Mouse (Mus musculus) forebrain, embryonic 13.5 days (tissue): ENCODE results near the gene Rnf216. TPM values are rescaled to one million over a fixed set of nuclear protein-coding genes. Genes with fewer than 3 reads are reported as not detected.

Source experiments
- ATAC-seq: fragments of 200-750 bp; cut with Nextera tagmentation; 2 replicates; pipeline ENCODE4 v1.8.0; 2017
- H3K27ac ChIP-seq: fragments of 300-500 bp; sonication (generic); 2 replicates; pipeline ENCODE4 v1.5.1; 2015; ENCODE audit warnings: inconsistent platforms, mild to moderate bottlenecking, moderate library complexity
- H3K27me3 ChIP-seq: fragments of 300-500 bp; sonication (generic); 2 replicates; pipeline ENCODE4 v1.6.1; 2015; ENCODE audit warnings: mild to moderate bottlenecking, inconsistent platforms
- H3K36me3 ChIP-seq: fragments of 300-500 bp; sonication (generic); 2 replicates; pipeline ENCODE4 v1.6.1; 2015; ENCODE audit warnings: mild to moderate bottlenecking, inconsistent platforms; ENCODE audit not compliant: poor library complexity, severe bottlenecking
- H3K4me1 ChIP-seq: fragments of 300-500 bp; sonication (generic); 2 replicates; pipeline ENCODE4 v1.6.1; 2015; ENCODE audit warnings: inconsistent platforms
- H3K4me2 ChIP-seq: fragments of 300-500 bp; sonication (generic); 2 replicates; pipeline ENCODE4 v1.6.1; 2015; ENCODE audit warnings: inconsistent platforms, mild to moderate bottlenecking, moderate library complexity
- H3K4me3 ChIP-seq: fragments of 300-500 bp; sonication (generic); 2 replicates; pipeline ENCODE4 v1.5.1; 2015; ENCODE audit warnings: mild to moderate bottlenecking, inconsistent platforms
- H3K9ac ChIP-seq: fragments of 300-500 bp; sonication (generic); 2 replicates; pipeline ENCODE4 v1.6.1; 2015; ENCODE audit warnings: mild to moderate bottlenecking, inconsistent platforms
- H3K9me3 ChIP-seq: fragments of 300-500 bp; sonication (generic); replicated peaks from 2 replicates; pipeline ENCODE4 v1.6.1; 2016; ENCODE audit warnings: inconsistent platforms
- WGBS: fragments of 180-500 bp; shearing (Covaris S2); methylation state at CpG from one replicate; pipeline ENCODE4 v1.1.7; 2015; 5-methylcytosine and 5-hydroxymethylcytosine counted together
- polyA plus RNA-seq: library from polyadenylated mRNA; unstranded; fragments of >200 nt; fragmentation: Nextera tagmentation; extraction: Ambion mirVana; gene quantifications from 2 replicates; pipeline ENCODE4 v1.2.1, GENCODE M21; 2015

Gene Rnf216
- polyA plus RNA-seq, 1 experiment from 2014 or later, result 36.7 TPM

- Histone ChIP-seq H3K36me3 (no peaks in the 10 kb centered on the region), H3K27ac (no peak overlapping the region), H3K9ac (no peak overlapping the region), H3K27me3 (no peaks in the 10 kb centered on the region), H3K4me2 (no peak overlapping the region), H3K4me3 (no peak overlapping the region), H3K9me3 (no peaks in the 10 kb centered on the region; the same call in 1 of the 2 replicates), H3K4me1 (peaks cover 5% of the 10 kb centered on the region; the same call in 1 of the 2 replicates)
- ATAC-seq, result no peak
- WGBS, result 88% methylated on average over 7 of the region's 7 CpGs
Measured at GRCm38 (mm10) chr5:143130342-143130741, 17.5 kb upstream of the Rnf216 start.

GRCm38 (mm10) chr5:143129101-143129500, 16.3 kb upstream of the Rnf216 start:
- no peak overlapping the region for H3K27ac ChIP-seq
- no peak overlapping the region for H3K9ac ChIP-seq
- WGBS, result 92% methylated on average over 16 of the region's 16 CpGs
- H3K4me3 ChIP-seq, result no peak overlapping the region
- ATAC-seq, result no peak
- H3K9me3 ChIP-seq, result no peaks in the 10 kb centered on the region; the same call in 1 of the 2 replicates
- H3K4me2 ChIP-seq, result no peak overlapping the region
- peaks cover 9% of the 10 kb centered on the region; the same call in 1 of the 2 replicates for H3K4me1 ChIP-seq
- H3K27me3 ChIP-seq, result no peaks in the 10 kb centered on the region
- H3K36me3 ChIP-seq, result no peaks in the 10 kb centered on the region

GRCm38 (mm10) chr5:143127837-143128236, 15.0 kb upstream of the Rnf216 start:
- H3K4me1 ChIP-seq, result peaks cover 9% of the 10 kb centered on the region; the same call in 1 of the 2 replicates
- H3K27ac ChIP-seq, result no peak overlapping the region
- no peaks in the 10 kb centered on the region for H3K36me3 ChIP-seq
- H3K4me3 ChIP-seq, result no peak overlapping the region
- ATAC-seq, result no peak
- H3K4me2 ChIP-seq, result no peak overlapping the region
- no peaks in the 10 kb centered on the region; the same call in 1 of the 2 replicates for H3K9me3 ChIP-seq
- no peak overlapping the region for H3K9ac ChIP-seq
- WGBS, result 88% methylated on average over 8 of the region's 8 CpGs
- no peaks in the 10 kb centered on the region for H3K27me3 ChIP-seq

GRCm38 (mm10) chr5:143126908-143127307, 14.1 kb upstream of the Rnf216 start:
- Histone ChIP-seq H3K36me3 (no peaks in the 10 kb centered on the region), H3K4me3 (no peak overlapping the region), H3K4me2 (no peak overlapping the region), H3K27me3 (no peaks in the 10 kb centered on the region), H3K9me3 (no peaks in the 10 kb centered on the region; the same call in 1 of the 2 replicates), H3K9ac (no peak overlapping the region), H3K4me1 (peaks cover 9% of the 10 kb centered on the region; the same call in 1 of the 2 replicates), H3K27ac (no peak overlapping the region)
- WGBS, result 72% methylated on average over 4 of the region's 4 CpGs
- no peak for ATAC-seq

- H3K36me3 ChIP-seq, result no peaks in the 10 kb centered on the region
- H3K4me1 ChIP-seq, result peaks cover 9% of the 10 kb centered on the region; the same call in 1 of the 2 replicates
- 90% methylated on average over 9 of the region's 9 CpGs for WGBS
- H3K27ac ChIP-seq, result peak overlapping the region; percentile 66; the same call in 1 of the 2 replicates
- no peak overlapping the region for H3K4me2 ChIP-seq
- no peak overlapping the region for H3K9ac ChIP-seq
- H3K4me3 ChIP-seq, result no peak overlapping the region
- ATAC-seq, result no peak
- H3K27me3 ChIP-seq, result no peaks in the 10 kb centered on the region
- no peaks in the 10 kb centered on the region; the same call in 1 of the 2 replicates for H3K9me3 ChIP-seq
Measured at GRCm38 (mm10) chr5:143126089-143126488, 13.3 kb upstream of the Rnf216 start.

GRCm38 (mm10) chr5:143125601-143126000, 12.8 kb upstream of the Rnf216 start:
- Histone ChIP-seq H3K4me1 (peaks cover 9% of the 10 kb centered on the region; the same call in 1 of the 2 replicates), H3K27ac (peak overlapping the region; percentile 66), H3K36me3 (no peaks in the 10 kb centered on the region), H3K4me3 (no peak overlapping the region), H3K27me3 (no peaks in the 10 kb centered on the region), H3K9ac (no peak overlapping the region), H3K9me3 (no peaks in the 10 kb centered on the region; the same call in 1 of the 2 replicates), H3K4me2 (peak overlapping the region; percentile 3; the same call in 1 of the 2 replicates)
- ATAC-seq, result peak; percentile 75; the same call in 1 of the 2 replicates
- 16% methylated on average over 7 of the region's 7 CpGs for WGBS

GRCm38 (mm10) chr5:143124805-143125378, 12.1 kb upstream of the Rnf216 start:
- Histone ChIP-seq H3K27me3 (no peaks in the 10 kb centered on the region), H3K9ac (no peak overlapping the region), H3K36me3 (no peaks in the 10 kb centered on the region), H3K4me3 (no peak overlapping the region), H3K4me1 (peaks cover 9% of the 10 kb centered on the region; the same call in 1 of the 2 replicates), H3K9me3 (no peaks in the 10 kb centered on the region; the same call in 1 of the 2 replicates), H3K27ac (peak overlapping the region; percentile 66), H3K4me2 (no peak overlapping the region)
- ATAC-seq, result no peak
- WGBS, result 74% methylated on average over 4 of the region's 4 CpGs

GRCm38 (mm10) chr5:143122673-143123072, 9.9 kb upstream of the Rnf216 start:
- Histone ChIP-seq H3K9me3 (no peaks in the 10 kb centered on the region), H3K27me3 (no peaks in the 10 kb centered on the region), H3K36me3 (no peaks in the 10 kb centered on the region), H3K27ac (no peak overlapping the region), H3K4me3 (no peak overlapping the region), H3K4me2 (no peak overlapping the region), H3K9ac (no peak overlapping the region), H3K4me1 (peaks cover 9% of the 10 kb centered on the region; the same call in 1 of the 2 replicates)
- no peak for ATAC-seq
- 35% methylated on average over 1 of the region's 1 CpGs for WGBS

GRCm38 (mm10) chr5:143122125-143122524, 9.3 kb upstream of the Rnf216 start:
- no peak for ATAC-seq
- H3K27me3 ChIP-seq, result no peaks in the 10 kb centered on the region
- no peak overlapping the region for H3K4me2 ChIP-seq
- H3K9me3 ChIP-seq, result no peaks in the 10 kb centered on the region
- no peaks in the 10 kb centered on the region for H3K36me3 ChIP-seq
- H3K27ac ChIP-seq, result no peak overlapping the region
- peaks cover 9% of the 10 kb centered on the region; the same call in 1 of the 2 replicates for H3K4me1 ChIP-seq
- 77% methylated on average over 8 of the region's 8 CpGs for WGBS
- no peak overlapping the region for H3K4me3 ChIP-seq
- no peak overlapping the region for H3K9ac ChIP-seq

- Histone ChIP-seq H3K36me3 (no peaks in the 10 kb centered on the region), H3K4me2 (no peak overlapping the region), H3K4me1 (peaks cover 16% of the 10 kb centered on the region), H3K9me3 (no peaks in the 10 kb centered on the region), H3K4me3 (no peak overlapping the region), H3K27ac (no peak overlapping the region), H3K27me3 (no peaks in the 10 kb centered on the region), H3K9ac (no peak overlapping the region)
- WGBS, result 95% methylated on average over 3 of the region's 3 CpGs
- ATAC-seq, result no peak
Measured at GRCm38 (mm10) chr5:143106842-143107241, 6.0 kb downstream of the Rnf216 start.

GRCm38 (mm10) chr5:143103231-143103630, 9.6 kb downstream of the Rnf216 start:
- no peak for ATAC-seq
- Histone ChIP-seq H3K36me3 (no peaks in the 10 kb centered on the region), H3K27me3 (no peaks in the 10 kb centered on the region), H3K4me2 (no peak overlapping the region), H3K9ac (no peak overlapping the region), H3K27ac (no peak overlapping the region), H3K9me3 (no peaks in the 10 kb centered on the region), H3K4me3 (no peak overlapping the region), H3K4me1 (peaks cover 13% of the 10 kb centered on the region)
- 97% methylated on average over 2 of the region's 2 CpGs for WGBS

- ATAC-seq, result no peak
- H3K27me3 ChIP-seq, result no peaks in the 10 kb centered on the region
- H3K9me3 ChIP-seq, result no peaks in the 10 kb centered on the region
- H3K4me1 ChIP-seq, result peaks cover 13% of the 10 kb centered on the region
- no peak overlapping the region for H3K4me2 ChIP-seq
- H3K4me3 ChIP-seq, result no peak overlapping the region
- 88% methylated on average over 1 of the region's 1 CpGs for WGBS
- H3K27ac ChIP-seq, result no peak overlapping the region
- no peak overlapping the region for H3K9ac ChIP-seq
- no peaks in the 10 kb centered on the region for H3K36me3 ChIP-seq
Measured at GRCm38 (mm10) chr5:143101626-143102025, 11.2 kb downstream of the Rnf216 start.
